Mouse (Mus musculus) E14TG2a.4 (cell line): Measurements from ENCODE around the gene Ttn.

Experiments
- CTCF ChIP-seq: conservative IDR thresholded peaks from 2 replicates; pipeline ENCODE4 v1.5.1; 2014; ENCODE audit warnings: low read length
- NANOG ChIP-seq: IDR thresholded peaks from 2 replicates; pipeline ENCODE4 v1.6.1; 2014; ENCODE audit warnings: borderline replicate concordance, low read length, mixed read lengths
- POU5F1 ChIP-seq: IDR thresholded peaks from 2 replicates; pipeline ENCODE4 v1.6.1; 2014; ENCODE audit warnings: low read length, borderline replicate concordance

DNA sequence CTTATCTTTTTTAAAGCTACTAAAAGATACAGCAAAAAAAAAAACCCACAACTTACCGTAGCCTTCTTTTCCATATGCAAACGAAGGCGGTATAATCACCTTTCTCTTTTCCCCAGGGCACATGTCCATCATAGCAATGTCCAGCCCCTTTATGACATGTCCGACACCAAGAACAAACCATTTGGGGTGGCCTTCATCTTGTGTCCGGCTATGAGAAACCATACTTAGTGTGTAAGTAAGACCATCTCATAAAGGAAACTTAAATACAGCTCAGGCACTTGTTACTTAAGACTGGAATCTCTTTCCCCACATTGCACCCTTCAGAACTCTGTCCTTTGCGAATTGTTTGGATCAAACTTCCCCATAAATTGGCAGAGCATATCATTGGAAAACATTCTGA lies 310.7 kb downstream of the Ttn start:
- TF ChIP-seq CTCF (no peak), NANOG (no peak), POU5F1 (no peak)
